Mouse (Mus musculus) bone marrow macrophage, adult 2 months (primary cell): ENCODE results near the gene Atp8a1.

ENCODE experiments used
- CTCF ChIP-seq: IDR thresholded peaks from 2 replicates; pipeline ENCODE4 v1.5.1; 2012; ENCODE audit warnings: low read depth, mild to moderate bottlenecking, low read length, moderate library complexity
- POLR2A ChIP-seq: IDR thresholded peaks from 2 replicates; pipeline ENCODE4 v1.6.1; 2012; ENCODE audit warnings: mild to moderate bottlenecking, low read depth, low read length, borderline replicate concordance

DNA sequence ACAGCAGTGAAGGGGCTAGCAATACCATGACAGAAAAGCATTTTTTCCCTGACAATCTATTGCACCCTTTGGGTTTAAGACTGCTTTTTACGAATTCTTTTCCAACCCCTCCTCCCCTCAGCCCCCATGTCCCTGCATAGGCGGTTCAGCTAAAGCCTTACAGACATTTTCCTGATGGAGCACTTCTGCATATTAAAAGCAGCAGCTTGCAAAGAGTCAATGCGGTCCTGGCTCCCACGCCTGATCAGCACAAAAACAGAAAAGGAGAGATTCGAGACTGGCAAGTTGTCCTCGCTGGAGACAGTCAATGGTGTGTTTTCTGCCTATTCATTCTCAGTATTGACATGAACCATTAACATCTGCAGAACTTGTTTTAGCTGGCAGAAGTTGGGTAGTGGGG, 184.5 kb downstream of the Atp8a1 start:
- TF ChIP-seq CTCF (no peak), POLR2A (no peak)
